Mouse (Mus musculus): ENCODE data around the gene Btbd2. TPM values are rescaled to one million over a fixed set of nuclear protein-coding genes. Genes with fewer than 3 reads are reported as not detected.

The Btbd2 gene
- polyA plus RNA-seq, 1 experiment from 2014 or later = 12.7 TPM

DNA sequence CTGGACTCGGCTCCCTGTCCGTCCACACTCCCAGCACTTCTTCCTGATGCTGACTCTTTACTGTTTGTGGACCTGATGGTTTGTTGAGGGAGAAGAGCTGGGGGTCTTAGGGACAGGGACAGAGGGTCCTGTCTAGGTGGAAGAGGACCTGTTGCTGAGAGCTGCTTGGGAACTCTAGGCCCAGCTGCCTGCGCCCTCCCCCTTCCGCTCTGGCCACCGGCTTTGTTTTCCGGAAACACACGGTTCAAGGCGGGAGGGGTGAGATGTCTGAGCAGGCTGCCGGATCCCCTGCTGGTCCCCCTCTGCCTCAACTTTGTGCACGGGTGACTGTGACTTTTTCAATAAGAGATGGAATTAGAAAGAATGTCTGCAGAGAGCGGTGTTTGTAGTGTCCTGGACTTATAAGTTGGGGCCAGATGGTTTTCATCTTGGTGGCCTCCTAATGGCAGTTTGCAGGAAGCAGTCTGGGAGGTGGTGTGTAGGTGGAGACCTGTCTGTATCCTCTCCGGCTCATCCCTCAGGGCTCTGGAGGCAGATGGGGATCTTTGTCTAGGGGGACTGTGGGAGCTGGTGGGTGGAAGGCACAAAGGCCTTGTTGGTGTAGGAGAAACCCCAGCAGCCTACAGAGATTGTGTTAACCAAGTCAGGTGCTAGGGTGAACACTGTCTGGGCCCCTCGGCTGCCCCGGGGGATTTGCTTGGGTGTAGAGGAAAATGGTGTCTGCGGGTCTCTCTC, 33.2 kb downstream of the Btbd2 start:
- DNase-seq = peak; percentile 48
- WGBS (ENCODE audit: insufficient replicate concordance) = 13% methylated on average over 15 of the region's 15 CpGs
- H3K36me3 ChIP-seq = no peaks in the 10 kb centered on the region
- no peak for ATAC-seq (ENCODE audit: low read depth)
- H3K4me2 ChIP-seq = peak overlapping the region; percentile 98
- peak overlapping the region; percentile 93 for H3K4me3 ChIP-seq (replicated peaks)
- no peaks in the 10 kb centered on the region for H3K27me3 ChIP-seq
- no peaks in the 10 kb centered on the region for H3K9me3 ChIP-seq (replicated peaks)
- peaks cover 74% of the 10 kb centered on the region for H3K4me1 ChIP-seq (replicated peaks)
- H3K27ac ChIP-seq = peak overlapping the region; percentile 92
- H3K9ac ChIP-seq = peak overlapping the region; percentile 96

DNA sequence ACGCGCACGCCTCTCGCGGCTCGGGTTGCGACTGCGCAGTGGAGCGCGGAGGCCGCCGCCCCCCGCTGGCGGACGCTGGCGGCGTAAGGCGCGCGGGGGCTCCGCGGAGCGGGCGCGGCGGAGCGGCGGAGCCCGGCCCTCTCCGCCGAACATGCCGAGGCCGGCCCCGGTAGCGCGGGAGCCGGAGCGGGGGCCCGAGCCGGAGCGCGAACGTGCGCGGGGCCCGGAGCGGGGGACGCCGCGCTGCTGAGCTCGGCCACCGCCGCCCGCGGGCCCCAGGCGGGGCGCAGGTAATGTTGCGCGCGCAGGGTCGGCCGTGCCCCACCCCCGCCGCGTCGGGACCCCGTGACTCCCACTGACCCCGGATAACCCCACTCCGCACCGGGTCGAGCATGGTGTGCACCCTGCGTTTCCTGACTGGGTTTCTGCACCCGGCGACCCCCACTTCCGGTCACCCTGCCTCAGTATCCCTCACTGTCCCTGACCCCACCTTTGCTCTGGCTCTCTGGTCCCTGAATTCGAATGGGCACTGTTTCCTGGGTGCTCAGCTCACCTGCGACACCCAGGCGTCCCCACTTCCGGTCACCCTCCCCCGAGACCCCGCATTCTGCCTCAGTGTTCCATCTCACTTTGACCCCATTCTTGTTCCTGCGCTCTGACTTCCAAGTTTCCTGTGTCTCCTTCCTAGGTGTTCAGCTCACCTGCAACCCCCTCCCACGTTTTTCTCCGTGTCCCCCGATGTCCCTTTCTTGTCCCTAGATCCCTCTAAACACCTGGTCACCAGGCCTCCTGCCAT, 34.0 kb downstream of the Btbd2 start, which contains the start of gene Csnk1g2:
Gene Csnk1g2, plus strand, starts transcription at position 178 of the 796 bp plus-strand sequence.
- Histone ChIP-seq H3K27ac (peak within 1 kb of the TSS; percentile 96), H3K36me3 (no peaks in the 10 kb centered on the region), H3K27me3 (no peaks in the 10 kb centered on the region), H3K4me2 (peak within 1 kb of the TSS; percentile 98), H3K4me1 (replicated peaks) (peaks cover 72% of the 10 kb centered on the region), H3K4me3 (replicated peaks) (peak within 1 kb of the TSS; percentile 93), H3K9me3 (replicated peaks) (no peaks in the 10 kb centered on the region), H3K9ac (peak within 1 kb of the TSS; percentile 96)
- DNase-seq (no peak), ATAC-seq (ENCODE audit: low read depth) (peak; percentile 11)
- WGBS (ENCODE audit: insufficient replicate concordance) = under 1% methylated on average over 85 of the region's 85 CpGs

GRCm38 (mm10) chr10:80621940-80622660, 34.8 kb downstream of the Btbd2 start:
- Histone ChIP-seq H3K27ac (peak overlapping the region; percentile 96), H3K9ac (peak overlapping the region; percentile 65), H3K36me3 (no peaks in the 10 kb centered on the region), H3K27me3 (no peaks in the 10 kb centered on the region), H3K4me3 (replicated peaks) (peak overlapping the region; percentile 93), H3K4me1 (replicated peaks) (peaks cover 66% of the 10 kb centered on the region), H3K9me3 (replicated peaks) (no peaks in the 10 kb centered on the region), H3K4me2 (peak overlapping the region; percentile 98)
- peak; percentile 98 for DNase-seq
- under 1% methylated on average over 64 of the region's 64 CpGs for WGBS (ENCODE audit: insufficient replicate concordance)
- ATAC-seq (ENCODE audit: low read depth) = peak; percentile 89

- peak overlapping the region; percentile 65 for H3K9ac ChIP-seq
- H3K4me1 ChIP-seq (replicated peaks) = peaks cover 65% of the 10 kb centered on the region
- peak overlapping the region; percentile 93 for H3K4me3 ChIP-seq (replicated peaks)
- DNase-seq (no peak), ATAC-seq (ENCODE audit: low read depth) (no peak)
- 1% methylated on average over 9 of the region's 9 CpGs for WGBS (ENCODE audit: insufficient replicate concordance)
- no peaks in the 10 kb centered on the region for H3K36me3 ChIP-seq
- no peaks in the 10 kb centered on the region for H3K9me3 ChIP-seq (replicated peaks)
- H3K4me2 ChIP-seq = peak overlapping the region; percentile 76
- no peaks in the 10 kb centered on the region for H3K27me3 ChIP-seq
- H3K27ac ChIP-seq = peak overlapping the region; percentile 96
Observed at GRCm38 (mm10) chr10:80621690-80621939, 35.3 kb downstream of the Btbd2 start.

DNA sequence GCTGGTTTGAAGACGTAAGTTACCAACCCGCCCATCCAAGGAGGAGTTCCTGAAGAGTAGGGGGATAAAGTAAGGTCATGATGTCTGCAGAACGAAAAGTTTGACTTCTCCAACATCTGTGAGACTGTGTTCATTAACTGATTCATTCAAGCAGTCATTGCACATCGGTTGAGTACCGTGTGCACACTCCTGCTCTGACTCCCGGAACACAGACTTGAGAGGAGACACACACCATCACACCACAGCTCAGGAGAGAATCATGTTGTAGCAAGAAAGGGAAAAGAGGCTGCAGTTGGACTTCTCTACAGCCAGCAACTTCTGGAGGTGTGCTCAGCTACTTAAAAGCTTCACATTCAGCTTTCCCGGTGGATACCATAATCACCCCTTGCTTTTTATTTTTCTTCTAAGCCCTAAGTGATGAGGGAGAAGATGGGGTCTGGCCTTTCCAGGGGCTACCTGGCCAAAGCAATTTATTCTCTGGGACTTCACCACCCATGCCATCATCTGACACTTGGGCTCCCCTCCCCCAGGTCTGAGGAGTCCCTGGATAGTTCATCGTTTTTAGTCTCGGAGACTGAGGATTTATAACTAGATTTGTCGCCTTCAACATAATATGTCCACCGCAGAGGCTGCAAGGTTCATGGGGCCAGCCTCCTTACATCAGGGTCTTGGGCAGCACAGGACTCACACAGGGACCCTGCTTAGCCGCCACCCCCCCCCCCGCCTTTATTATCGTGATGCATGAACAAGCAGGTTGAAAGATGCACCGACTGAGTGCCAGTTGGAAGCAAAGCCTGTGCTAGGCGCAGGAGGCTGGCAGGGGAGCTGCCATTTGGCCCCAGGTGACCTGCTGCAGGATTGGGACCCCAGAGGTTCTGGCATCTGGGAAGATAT, 35.8 kb downstream of the Btbd2 start:
- peak overlapping the region; percentile 93 for H3K4me3 ChIP-seq (replicated peaks)
- no peaks in the 10 kb centered on the region for H3K9me3 ChIP-seq (replicated peaks)
- H3K36me3 ChIP-seq = peaks cover 3% of the 10 kb centered on the region; the same call in 1 of the 2 replicates
- 56% methylated on average over 16 of the region's 16 CpGs for WGBS (ENCODE audit: insufficient replicate concordance)
- H3K4me2 ChIP-seq = peak overlapping the region; percentile 76
- DNase-seq (no peak), ATAC-seq (ENCODE audit: low read depth) (no peak)
- H3K27me3 ChIP-seq = no peaks in the 10 kb centered on the region
- H3K27ac ChIP-seq = peak overlapping the region; percentile 96
- H3K4me1 ChIP-seq (replicated peaks) = peaks cover 59% of the 10 kb centered on the region
- H3K9ac ChIP-seq = peak overlapping the region; percentile 65

DNA sequence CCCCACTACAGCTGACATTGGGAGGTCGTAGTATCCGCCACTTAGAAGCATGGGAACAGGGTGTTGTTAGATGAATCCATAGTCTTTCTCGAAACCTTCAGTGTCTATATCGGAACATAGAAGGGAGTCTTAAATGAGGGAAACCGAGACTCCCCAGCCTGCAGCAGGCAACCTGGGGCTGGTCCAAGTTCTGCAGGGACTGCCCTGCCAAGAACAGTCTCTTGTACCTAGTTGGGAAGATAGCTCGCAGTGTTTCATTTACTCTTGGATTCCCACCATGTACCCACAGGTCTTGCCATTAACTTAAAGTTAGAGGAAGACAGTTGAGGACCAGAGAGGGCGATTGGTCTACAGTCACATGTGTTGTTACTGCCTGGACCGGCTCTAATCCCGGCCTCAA, 36.5 kb downstream of the Btbd2 start:
- Histone ChIP-seq H3K9ac (no peak overlapping the region), H3K27ac (peak overlapping the region; percentile 96), H3K4me1 (replicated peaks) (peaks cover 56% of the 10 kb centered on the region), H3K4me3 (replicated peaks) (no peak overlapping the region), H3K4me2 (no peak overlapping the region), H3K9me3 (replicated peaks) (no peaks in the 10 kb centered on the region), H3K36me3 (peaks cover 9% of the 10 kb centered on the region), H3K27me3 (no peaks in the 10 kb centered on the region)
- 79% methylated on average over 9 of the region's 9 CpGs for WGBS (ENCODE audit: insufficient replicate concordance)
- DNase-seq (no peak), ATAC-seq (ENCODE audit: low read depth) (no peak)

DNA sequence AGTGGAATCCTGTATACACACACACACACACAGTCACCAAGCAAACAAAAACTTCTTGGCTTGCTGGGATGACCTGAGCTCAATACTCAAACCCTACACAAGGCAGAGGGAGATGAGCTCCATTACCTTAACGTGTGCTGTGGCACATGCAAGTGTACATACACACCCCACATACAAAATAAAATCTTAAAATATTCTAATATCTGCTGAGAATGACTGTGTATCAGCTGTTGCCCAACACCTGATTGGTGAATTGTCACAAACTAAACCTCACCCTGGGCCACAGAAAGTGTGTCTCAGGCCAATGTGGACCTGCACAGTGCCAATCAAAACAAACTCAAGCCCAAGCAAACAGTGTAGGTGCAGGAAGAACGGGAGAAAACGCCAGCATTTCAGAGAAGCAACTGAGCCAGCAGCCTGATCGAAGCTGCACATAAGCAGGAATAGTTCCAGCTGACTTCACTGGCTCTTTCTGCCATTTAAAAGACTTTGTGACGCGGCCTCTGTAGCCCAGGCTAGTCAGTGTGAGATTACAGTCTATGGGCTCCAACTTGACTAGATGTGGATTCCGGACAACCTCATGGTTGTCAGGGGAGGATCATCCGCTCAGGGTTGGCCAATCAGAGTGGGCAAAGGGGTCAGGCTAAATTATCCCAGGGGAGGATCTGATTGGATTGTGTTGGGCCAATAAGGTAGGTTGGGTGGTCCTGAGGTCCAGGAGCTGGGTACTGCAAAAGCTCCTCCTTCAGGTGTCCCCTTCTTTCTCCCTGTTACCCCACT, 37.2 kb downstream of the Btbd2 start:
- DNase-seq = no peak

GRCm38 (mm10) chr10:80618181-80618580, 38.7 kb downstream of the Btbd2 start:
- Histone ChIP-seq H3K4me1 (replicated peaks) (peaks cover 34% of the 10 kb centered on the region), H3K9me3 (replicated peaks) (no peaks in the 10 kb centered on the region), H3K9ac (0 out of 2 replicates have a peak overlapping the region, but pooled peaks have one; percentile 9), H3K27ac (no peak overlapping the region), H3K4me2 (no peak overlapping the region), H3K36me3 (peaks cover 30% of the 10 kb centered on the region), H3K27me3 (no peaks in the 10 kb centered on the region), H3K4me3 (replicated peaks) (no peak overlapping the region)
- DNase-seq (no peak), ATAC-seq (ENCODE audit: low read depth) (no peak)
- 57% methylated on average over 9 of the region's 9 CpGs for WGBS (ENCODE audit: insufficient replicate concordance)

More for the DNA sequence above, 37.2 kb downstream of the Btbd2 start:
- Histone ChIP-seq H3K4me3 (replicated peaks) (no peak overlapping the region), H3K9me3 (replicated peaks) (no peaks in the 10 kb centered on the region), H3K36me3 (peaks cover 16% of the 10 kb centered on the region), H3K9ac (peak overlapping the region; percentile 30; the same call in 1 of the 2 replicates), H3K27me3 (no peaks in the 10 kb centered on the region), H3K4me1 (replicated peaks) (peaks cover 49% of the 10 kb centered on the region), H3K27ac (peak overlapping the region; percentile 96), H3K4me2 (0 out of 2 replicates have a peak overlapping the region, but pooled peaks have one; percentile 11)
- ATAC-seq (ENCODE audit: low read depth) = no peak
- 44% methylated on average over 8 of the region's 8 CpGs for WGBS (ENCODE audit: insufficient replicate concordance)

GRCm38 (mm10) chr10:80614351-80614750, 42.5 kb downstream of the Btbd2 start:
- no peak overlapping the region for H3K4me3 ChIP-seq (replicated peaks)
- WGBS (ENCODE audit: insufficient replicate concordance) = 82% methylated on average over 6 of the region's 6 CpGs
- H3K27ac ChIP-seq = no peak overlapping the region; the same call in 1 of the 2 replicates
- no peaks in the 10 kb centered on the region for H3K27me3 ChIP-seq
- peaks cover 28% of the 10 kb centered on the region for H3K4me1 ChIP-seq (replicated peaks)
- H3K9ac ChIP-seq = no peak overlapping the region
- H3K36me3 ChIP-seq = peaks cover 62% of the 10 kb centered on the region
- ATAC-seq (ENCODE audit: low read depth) (no peak), DNase-seq (no peak)
- no peaks in the 10 kb centered on the region for H3K9me3 ChIP-seq (replicated peaks)
- no peak overlapping the region for H3K4me2 ChIP-seq

DNA sequence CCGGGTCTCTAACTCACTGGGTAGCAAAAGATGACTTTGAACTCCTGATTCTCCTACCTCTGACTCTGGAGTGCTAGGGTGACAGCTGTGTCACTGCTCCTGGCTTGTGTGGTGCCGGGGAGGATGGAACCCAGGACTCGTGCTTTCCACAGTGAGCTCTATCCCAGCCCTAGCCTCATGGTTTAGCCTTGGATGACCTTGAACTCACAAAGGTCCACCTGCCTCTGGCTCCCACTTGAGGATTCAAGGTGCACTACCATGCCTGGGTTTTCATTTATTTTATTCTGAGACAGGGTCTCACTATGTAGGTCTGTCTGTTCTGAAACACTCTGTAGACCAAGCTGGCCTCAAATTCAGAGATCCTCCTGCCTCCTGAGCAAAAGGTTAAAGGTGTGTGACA, 43.0 kb downstream of the Btbd2 start:
- Histone ChIP-seq H3K4me3 (replicated peaks) (no peak overlapping the region), H3K9me3 (replicated peaks) (no peaks in the 10 kb centered on the region), H3K27me3 (no peaks in the 10 kb centered on the region), H3K4me2 (no peak overlapping the region), H3K9ac (no peak overlapping the region), H3K36me3 (peaks cover 67% of the 10 kb centered on the region), H3K27ac (no peak overlapping the region), H3K4me1 (replicated peaks) (peaks cover 29% of the 10 kb centered on the region)
- 71% methylated on average over 3 of the region's 3 CpGs for WGBS (ENCODE audit: insufficient replicate concordance)
- ATAC-seq (ENCODE audit: low read depth) = no peak
- DNase-seq = no peak

Measured in liver, embryonic 13.5 days (tissue).